Mouse (Mus musculus) cerebellum, postnatal 4 days (tissue): ENCODE measurements around the gene Fubp1.

Experiments
- DNase-seq, 2 experiments: peaks; one replicate each; pipeline ENCODE4 v3.0.0; 2022; ENCODE audit warnings: low spot score in 2 of 2, mixed read lengths in 1 of 2

Fubp1 gene

GRCm38 (mm10) chr3:152235238-152235637 is 25.0 kb downstream of the Fubp1 start:
- no peak for DNase-seq

GRCm38 (mm10) chr3:152235805-152236204 is 25.6 kb downstream of the Fubp1 start:
- DNase-seq: no peak

GRCm38 (mm10) chr3:152238836-152239235 is 28.6 kb downstream of the Fubp1 start:
- DNase-seq: no peak

- DNase-seq: no peak
Observed at GRCm38 (mm10) chr3:152239592-152239991, 29.4 kb downstream of the Fubp1 start.

- no peak for DNase-seq
Observed at GRCm38 (mm10) chr3:152241098-152241497, 30.9 kb downstream of the Fubp1 start.

- DNase-seq: no peak
Observed at GRCm38 (mm10) chr3:152243304-152243703, 33.1 kb downstream of the Fubp1 start.

GRCm38 (mm10) chr3:152245273-152245910 is 35.2 kb downstream of the Fubp1 start:
- DNase-seq: no peak

- DNase-seq: no peak
Observed at GRCm38 (mm10) chr3:152247708-152248107, 37.5 kb downstream of the Fubp1 start.

GRCm38 (mm10) chr3:152250487-152250886 is 40.3 kb downstream of the Fubp1 start:
- no peak for DNase-seq

GRCm38 (mm10) chr3:152257528-152257927 is 47.3 kb downstream of the Fubp1 start:
- DNase-seq: no peak

GRCm38 (mm10) chr3:152259409-152259808 is 49.2 kb downstream of the Fubp1 start:
- peak; percentile 59 to 75 for DNase-seq

GRCm38 (mm10) chr3:152260362-152260761 is 50.1 kb downstream of the Fubp1 start:
- DNase-seq: no peak

- no peak for DNase-seq
Observed at GRCm38 (mm10) chr3:152261436-152261835, 51.2 kb downstream of the Fubp1 start.

GRCm38 (mm10) chr3:152261948-152262347 is 51.7 kb downstream of the Fubp1 start:
- no peak for DNase-seq

GRCm38 (mm10) chr3:152264374-152264773 is 54.2 kb downstream of the Fubp1 start:
- DNase-seq: no peak

- no peak for DNase-seq
Observed at GRCm38 (mm10) chr3:152264830-152265229, 54.6 kb downstream of the Fubp1 start.

GRCm38 (mm10) chr3:152265351-152266035 is 55.3 kb downstream of the Fubp1 start:
- peak in 1 of 2 experiments; percentile 39 for DNase-seq

GRCm38 (mm10) chr3:152266036-152266421 is 55.8 kb downstream of the Fubp1 start, which contains the start of gene Nexn:
TSS of gene Nexn (minus strand) at chr3:152266350.
- no peak for DNase-seq

- DNase-seq: no peak
Observed at GRCm38 (mm10) chr3:152268099-152268498, 57.9 kb downstream of the Fubp1 start.

- no peak for DNase-seq
Observed at GRCm38 (mm10) chr3:152271071-152271710, 61.0 kb downstream of the Fubp1 start.

GRCm38 (mm10) chr3:152271876-152272275 is 61.7 kb downstream of the Fubp1 start:
- DNase-seq: no peak

GRCm38 (mm10) chr3:152272974-152273685 is 62.9 kb downstream of the Fubp1 start:
- no peak for DNase-seq
